Mouse (Mus musculus): ENCODE results near the gene Tctn1.

Tctn1 gene

DNA sequence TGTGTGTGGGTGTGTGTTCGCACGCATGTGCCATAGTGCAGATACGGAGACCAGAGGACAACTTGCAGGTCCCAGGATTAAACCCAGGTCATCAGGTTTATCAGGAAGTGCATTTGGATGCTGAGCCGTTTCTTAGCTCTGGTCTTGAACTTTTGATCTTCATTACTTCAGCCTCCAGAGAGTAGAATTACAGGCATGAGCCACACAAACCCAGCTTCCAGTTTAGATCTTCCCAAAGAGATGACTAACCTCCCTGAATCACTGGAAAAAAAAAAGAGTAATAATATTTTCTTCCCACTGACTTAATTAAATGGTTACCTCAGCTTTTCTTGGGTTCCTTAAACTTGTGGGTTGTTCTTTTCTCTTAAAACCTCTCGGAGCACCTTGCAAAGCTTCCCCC lies 8.6 kb upstream of the Tctn1 start:
- TF ChIP-seq GATA4 (IDR thresholded peaks at IDR 0.05; ENCODE audit: insufficient replicate concordance, low read length): no peak

DNA sequence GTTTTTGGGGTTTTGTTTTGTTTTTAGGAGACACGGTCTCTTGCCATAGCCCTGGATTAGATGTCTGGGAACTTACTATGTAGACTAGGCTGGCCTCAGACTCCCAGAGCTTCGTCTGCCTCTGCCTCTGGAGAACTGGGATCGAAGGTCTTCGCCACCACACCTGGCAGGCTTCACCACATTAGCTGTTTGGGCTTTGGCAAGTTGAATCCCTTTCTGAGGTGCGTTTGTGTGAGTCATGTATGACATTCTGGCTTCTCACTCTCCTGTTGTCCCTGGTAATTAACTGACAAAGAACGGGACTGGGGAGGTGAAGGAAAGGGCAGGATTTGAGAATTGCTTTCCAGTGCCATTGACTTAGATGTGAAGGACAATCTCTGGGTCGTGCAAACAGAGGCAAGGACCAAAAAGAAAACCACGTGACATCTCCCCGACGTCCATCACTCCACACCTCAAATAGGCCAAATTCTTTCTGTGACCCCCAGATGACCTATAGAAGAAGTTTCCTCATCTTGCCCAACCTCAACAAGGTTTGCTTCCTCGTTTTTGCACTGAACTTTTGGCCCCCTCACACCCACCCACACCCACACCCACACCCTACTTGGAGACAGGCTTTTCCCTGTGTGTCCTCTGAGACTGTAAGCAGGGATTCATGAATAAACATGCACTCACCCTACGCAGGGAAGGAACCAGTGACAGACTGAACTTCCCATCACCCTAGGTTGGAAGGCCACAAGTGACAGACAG lies 4.8 kb upstream of the Tctn1 start:
- no peak for TF ChIP-seq GATA4 (IDR thresholded peaks at IDR 0.05; ENCODE audit: insufficient replicate concordance, low read length)

DNA sequence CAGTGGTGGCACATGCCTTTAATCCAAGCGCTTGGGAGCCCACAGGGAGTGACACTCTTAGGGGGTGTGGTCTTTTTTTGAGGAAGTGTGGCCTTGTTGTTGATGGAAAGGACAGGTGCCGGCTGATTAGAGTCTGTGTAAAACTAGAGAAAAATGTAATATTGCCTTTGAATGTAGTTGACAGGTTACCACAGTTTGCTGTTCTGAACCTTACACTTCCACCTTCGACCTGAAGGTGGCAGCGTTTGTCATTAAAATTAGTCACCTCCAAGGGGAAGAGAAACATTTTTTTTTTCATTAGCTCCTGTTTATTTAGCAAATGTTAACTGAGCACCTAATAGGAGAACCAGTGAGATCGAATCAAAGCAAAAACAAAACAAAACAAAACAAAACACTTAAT lies 3.6 kb upstream of the Tctn1 start:
- TF ChIP-seq GATA4 (IDR thresholded peaks at IDR 0.05; ENCODE audit: insufficient replicate concordance, low read length): no peak

DNA sequence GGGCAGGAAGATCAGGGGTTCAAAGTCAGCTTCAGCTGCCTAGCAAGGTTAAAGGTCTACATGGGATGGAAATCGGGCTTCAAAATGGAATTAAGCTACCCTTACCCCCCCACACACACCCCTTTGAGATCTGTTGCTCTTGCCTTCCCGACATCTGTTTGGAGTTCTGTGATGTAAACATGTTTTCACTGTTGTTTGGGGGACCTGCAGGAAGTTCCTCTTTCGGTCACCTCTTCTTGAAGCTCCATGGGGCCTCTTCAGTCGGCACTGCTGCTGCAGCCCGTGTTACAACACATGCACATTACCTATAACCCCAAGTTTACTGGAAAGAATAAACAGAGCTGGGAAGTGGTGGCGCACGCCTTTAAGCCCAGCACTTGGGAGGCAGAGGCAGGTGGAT lies 2.9 kb upstream of the Tctn1 start:
- TF ChIP-seq GATA4 (IDR thresholded peaks at IDR 0.05; ENCODE audit: insufficient replicate concordance, low read length): no peak

DNA sequence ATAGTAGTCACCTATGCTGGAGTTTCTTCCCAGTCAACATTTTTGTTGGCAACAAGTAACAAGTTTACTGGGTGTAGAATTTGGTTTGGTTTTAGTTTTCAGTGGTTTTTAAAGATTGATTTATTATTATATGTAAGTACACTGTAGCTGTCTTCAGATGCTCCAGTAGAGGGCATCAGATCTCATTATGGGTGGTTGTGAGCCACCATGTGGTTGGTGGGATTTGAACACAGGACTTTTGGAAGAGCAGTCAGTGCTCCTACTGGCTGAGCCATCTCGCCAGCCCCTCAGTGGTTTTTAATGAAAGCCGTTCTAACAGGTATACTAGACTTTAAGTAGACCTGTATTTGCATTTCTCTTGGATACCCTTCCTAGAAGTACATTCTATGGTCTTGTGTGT lies 1.7 kb upstream of the Tctn1 start:
- no peak for TF ChIP-seq GATA4 (IDR thresholded peaks at IDR 0.05; ENCODE audit: insufficient replicate concordance, low read length)

DNA sequence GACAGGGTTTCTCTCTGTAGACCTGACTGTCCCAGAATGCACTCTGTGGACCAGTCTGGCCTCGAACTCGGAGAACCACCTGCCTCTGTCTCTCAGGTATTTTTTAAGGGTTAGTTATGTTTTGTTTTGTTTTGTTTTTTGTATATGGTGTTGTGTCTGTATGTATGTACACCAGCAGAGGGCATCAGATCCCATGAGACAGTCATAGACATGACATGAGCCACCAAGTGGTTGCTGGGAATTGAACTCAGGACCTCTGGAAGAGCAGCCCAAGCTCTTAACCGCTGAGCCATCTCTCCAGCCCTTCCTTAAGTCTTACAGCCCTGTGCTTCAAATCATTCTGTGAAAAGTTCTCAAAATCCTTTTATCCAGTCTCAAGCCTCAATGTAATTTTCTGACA lies 927 bp upstream of the Tctn1 start:
- no peak for TF ChIP-seq GATA4 (IDR thresholded peaks at IDR 0.05; ENCODE audit: insufficient replicate concordance, low read length)

GRCm38 (mm10) chr5:122262104-122262503 lies 2.2 kb downstream of the Tctn1 start:
- no peak for TF ChIP-seq GATA4 (IDR thresholded peaks at IDR 0.05; ENCODE audit: insufficient replicate concordance, low read length)

DNA sequence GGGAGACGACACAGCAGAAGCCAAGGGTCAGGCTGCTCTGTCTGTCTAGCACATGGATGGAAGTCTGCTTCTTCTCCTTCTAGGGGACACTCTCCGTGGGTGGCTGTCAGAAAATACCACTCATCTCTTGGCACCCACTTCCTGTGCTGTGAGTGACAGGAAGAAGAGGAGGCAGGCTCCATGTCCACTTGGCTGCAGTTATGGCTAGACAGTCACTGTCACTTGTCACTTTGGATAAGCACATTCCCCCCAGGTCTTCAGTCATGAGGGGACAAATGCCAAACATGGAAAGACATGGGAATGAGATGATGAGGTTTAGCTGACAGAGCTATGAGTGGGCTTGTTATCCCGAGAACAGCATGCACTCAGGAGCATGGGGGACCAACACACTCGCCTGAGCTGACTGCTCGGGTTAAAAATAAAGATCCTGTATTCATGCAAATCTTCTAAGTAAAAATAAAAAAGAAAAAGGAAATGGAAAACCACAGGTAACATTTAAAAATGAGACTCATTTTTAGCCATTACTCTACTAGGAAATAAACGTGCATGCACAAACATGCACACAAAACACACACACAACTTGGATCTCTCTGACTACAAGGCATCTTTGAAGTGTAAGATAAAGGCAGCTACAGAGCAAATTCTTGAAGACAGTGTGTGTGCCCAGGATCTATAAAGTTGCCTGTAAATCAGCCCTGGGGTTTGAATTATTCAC lies 6.1 kb downstream of the Tctn1 start:
- no peak for TF ChIP-seq GATA4 (IDR thresholded peaks at IDR 0.05; ENCODE audit: insufficient replicate concordance, low read length)

- TF ChIP-seq GATA4 (IDR thresholded peaks at IDR 0.05; ENCODE audit: insufficient replicate concordance, low read length): no peak
Observed at GRCm38 (mm10) chr5:122251895-122252606, 12.2 kb downstream of the Tctn1 start.

- TF ChIP-seq GATA4 (IDR thresholded peaks at IDR 0.05; ENCODE audit: insufficient replicate concordance, low read length): no peak
Observed at GRCm38 (mm10) chr5:122249281-122249680, 15.0 kb downstream of the Tctn1 start.

GRCm38 (mm10) chr5:122247934-122248333 lies 16.3 kb downstream of the Tctn1 start:
- no peak for TF ChIP-seq GATA4 (IDR thresholded peaks at IDR 0.05; ENCODE audit: insufficient replicate concordance, low read length)

GRCm38 (mm10) chr5:122247529-122247928 lies 16.7 kb downstream of the Tctn1 start:
- no peak for TF ChIP-seq GATA4 (IDR thresholded peaks at IDR 0.05; ENCODE audit: insufficient replicate concordance, low read length)

GRCm38 (mm10) chr5:122246547-122247167 lies 17.6 kb downstream of the Tctn1 start:
- TF ChIP-seq GATA4 (IDR thresholded peaks at IDR 0.05; ENCODE audit: insufficient replicate concordance, low read length): no peak

DNA sequence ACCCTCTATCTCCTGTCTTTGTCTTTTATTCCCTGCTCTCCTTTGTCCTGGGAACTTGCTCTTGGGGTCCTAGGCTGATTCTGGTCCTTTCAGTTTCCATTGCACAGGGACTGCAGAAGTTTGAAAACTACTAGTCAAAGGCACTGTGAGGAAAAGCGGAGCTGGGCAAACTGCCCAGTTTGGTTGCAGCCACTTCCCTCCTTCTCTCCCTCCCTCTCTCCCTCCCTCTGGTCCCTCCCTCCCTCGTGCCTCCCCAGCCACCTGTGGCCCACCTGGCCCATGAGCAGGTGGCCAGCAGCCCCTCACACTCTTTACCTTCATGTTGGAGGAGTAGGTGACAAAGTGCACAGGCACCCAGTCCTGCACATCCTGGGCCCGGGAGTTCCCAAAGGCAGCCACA lies 19.1 kb downstream of the Tctn1 start:
- no peak for TF ChIP-seq GATA4 (IDR thresholded peaks at IDR 0.05; ENCODE audit: insufficient replicate concordance, low read length)

DNA sequence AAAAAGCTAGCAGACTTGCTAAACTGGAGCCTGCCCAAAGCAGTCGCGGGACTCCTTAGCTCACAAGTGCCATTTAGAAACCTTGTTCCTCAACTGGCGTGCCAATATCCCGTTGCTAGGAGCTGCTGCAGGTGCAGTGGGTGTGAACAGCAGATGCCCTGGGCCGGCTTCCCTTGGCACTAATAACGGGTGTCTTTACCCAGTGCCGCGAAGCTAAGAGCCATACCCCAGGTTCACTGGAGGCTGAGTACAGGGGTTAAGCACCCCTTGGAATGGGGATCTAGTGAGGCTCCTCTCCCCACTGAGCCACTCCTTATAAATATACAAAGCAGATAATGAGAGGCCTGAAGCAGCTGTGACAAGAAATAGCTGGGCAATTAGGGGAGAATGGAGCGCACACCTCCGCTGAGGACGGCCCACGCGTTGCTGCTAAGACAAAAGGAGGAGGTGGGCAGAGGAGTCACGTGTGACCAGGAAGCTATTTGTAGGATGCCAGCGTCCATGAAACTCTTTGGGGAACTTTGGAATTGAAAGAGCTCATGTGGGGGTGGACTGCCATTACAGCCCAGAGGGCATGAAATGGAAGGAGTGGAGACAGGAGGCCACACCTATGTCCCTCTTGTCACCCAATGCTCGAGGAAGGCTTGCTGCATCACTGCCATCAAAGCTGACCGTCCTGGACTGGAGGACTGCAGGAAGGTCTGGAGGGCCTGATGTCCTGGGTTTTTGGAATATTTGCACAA lies 20.3 kb downstream of the Tctn1 start:
- no peak for TF ChIP-seq GATA4 (IDR thresholded peaks at IDR 0.05; ENCODE audit: insufficient replicate concordance, low read length)

Data from liver, adult (tissue).